Mouse (Mus musculus) myocyte (in vitro differentiated cells): ENCODE measurements around the gene Osbpl5.
A peak's percentile ranks its signal among the peaks of the same experiment; 100 is the strongest.

Source experiments
- CEBPB ChIP-seq: IDR thresholded peaks from 2 replicates; pipeline ENCODE4 v1.6.1; 2011; ENCODE audit warnings: mild to moderate bottlenecking, moderate library complexity; ENCODE audit not compliant: poor library complexity, insufficient read depth, severe bottlenecking
- E2F4 ChIP-seq: IDR thresholded peaks from one replicate; pipeline ENCODE4 v1.6.1; 2011; ENCODE audit warnings: mild to moderate bottlenecking, control low read depth, moderate library complexity; ENCODE audit not compliant: insufficient read depth
- MAX ChIP-seq: IDR thresholded peaks from one replicate; pipeline ENCODE4 v1.6.1; 2011; ENCODE audit warnings: low read depth, mild to moderate bottlenecking, control low read depth
- MYOD1 ChIP-seq, 3 experiments: IDR thresholded peaks; one replicate each; pipeline ENCODE4 v1.6.1; 2011; ENCODE audit warnings: control low read depth in 2 of 3, low read depth in 2 of 3, mild to moderate bottlenecking in 2 of 3, moderate library complexity in 1 of 3; ENCODE audit not compliant: insufficient read length in 2 of 3, control insufficient read depth in 1 of 3
- MYOG ChIP-seq, 3 experiments: IDR thresholded peaks; one replicate each; pipeline ENCODE4 v1.6.1; 2011; ENCODE audit warnings: control low read depth in 2 of 3, low read depth in 2 of 3, mild to moderate bottlenecking in 2 of 3; ENCODE audit not compliant: insufficient read length in 2 of 3, control insufficient read depth in 1 of 3, insufficient read depth in 1 of 3
- POLR2A ChIP-seq: IDR thresholded peaks from one replicate; pipeline ENCODE4 v1.6.1; 2011; ENCODE audit warnings: low read depth, mild to moderate bottlenecking, control low read depth, moderate library complexity; ENCODE audit not compliant: insufficient read length
- POLR2AphosphoS2 ChIP-seq: IDR thresholded peaks from one replicate; pipeline ENCODE4 v1.6.1; 2011; ENCODE audit warnings: low read depth, control low read depth; ENCODE audit not compliant: insufficient read length
- REST ChIP-seq: IDR thresholded peaks from one replicate; pipeline ENCODE4 v1.6.1; 2011; ENCODE audit warnings: mild to moderate bottlenecking, control low read depth, moderate library complexity; ENCODE audit not compliant: insufficient read depth, insufficient read length
- SRF ChIP-seq: IDR thresholded peaks from one replicate; pipeline ENCODE4 v1.6.1; 2011; ENCODE audit warnings: low read depth; ENCODE audit not compliant: control insufficient read depth, insufficient read length
- TCF12 ChIP-seq: IDR thresholded peaks from one replicate; pipeline ENCODE4 v1.6.1; 2011; ENCODE audit warnings: mild to moderate bottlenecking, control low read depth; ENCODE audit not compliant: poor library complexity, insufficient read depth, severe bottlenecking
- USF1 ChIP-seq: IDR thresholded peaks from one replicate; pipeline ENCODE4 v1.6.1; 2011; ENCODE audit warnings: low read depth, mild to moderate bottlenecking, control low read depth, moderate library complexity

DNA sequence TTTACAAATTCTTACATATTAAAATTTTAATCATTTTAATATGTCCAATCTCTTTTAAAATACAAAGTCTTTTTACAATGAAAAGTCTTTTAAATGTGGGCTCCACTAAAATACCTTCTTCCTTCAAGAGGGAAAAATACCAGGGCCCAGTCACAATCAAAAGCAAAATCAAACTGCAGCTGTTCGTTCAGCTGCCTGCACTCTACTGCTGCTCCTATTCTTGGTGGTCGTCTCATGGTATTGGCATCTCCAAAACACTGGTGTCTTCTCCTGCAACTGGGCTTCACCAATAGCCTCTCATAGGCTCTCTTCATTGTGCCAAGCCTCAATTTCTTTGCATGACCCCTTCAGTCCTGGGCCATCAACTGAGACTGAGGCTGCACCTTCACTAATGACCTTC, 93.3 kb downstream of the Osbpl5 start:
- TF ChIP-seq POLR2A: no peak
- no peak for TF ChIP-seq POLR2AphosphoS2
- TF ChIP-seq MAX: no peak
- TF ChIP-seq CEBPB: no peak
- TF ChIP-seq SRF: no peak
- TF ChIP-seq TCF12: peak; percentile 74
- TF ChIP-seq E2F4: no peak
- no peak for TF ChIP-seq USF1
- peak in 2 of 3 experiments; percentile 81 to 87 for TF ChIP-seq MYOG (IDR thresholded peaks at IDR 0.05; ENCODE audit: control insufficient read depth in 1 of 3, insufficient read depth in 1 of 3, insufficient read length in 2 of 3, low read depth in 2 of 3)
- no peak for TF ChIP-seq REST
- peak; percentile 52 to 87 (median 81) for TF ChIP-seq MYOD1 (IDR thresholded peaks at IDR 0.05; ENCODE audit: control insufficient read depth in 1 of 3, insufficient read length in 2 of 3, low read depth in 2 of 3)
